Mouse (Mus musculus) heart, embryonic 15.5 days (tissue): ENCODE data around the gene Jph4. TPM values are rescaled to one million over a fixed set of nuclear protein-coding genes. Genes with fewer than 3 reads are reported as not detected.
A peak's percentile ranks its signal among the peaks of the same experiment; 100 is the strongest.

Experiments
- ATAC-seq: fragments of 200-750 bp; cut with Nextera tagmentation; replicated peaks from 2 replicates; pipeline ENCODE4 v1.8.0; 2017; ENCODE audit warnings: low read depth, moderate TSS enrichment; ENCODE audit not compliant: insufficient number of reproducible peaks, insufficient read depth, low FRiP score
- H3K27ac ChIP-seq: fragments of 300-500 bp; sonication (generic); 2 replicates; pipeline ENCODE4 v1.5.1; 2015; ENCODE audit warnings: mild to moderate bottlenecking, inconsistent platforms
- H3K27me3 ChIP-seq: fragments of 300-500 bp; sonication (generic); 2 replicates; pipeline ENCODE4 v1.6.1; 2015; ENCODE audit warnings: inconsistent platforms
- H3K36me3 ChIP-seq: fragments of 300-500 bp; sonication (generic); 2 replicates; pipeline ENCODE4 v1.6.1; 2015; ENCODE audit warnings: mild to moderate bottlenecking, inconsistent platforms
- H3K4me1 ChIP-seq: fragments of 300-500 bp; sonication (generic); replicated peaks from 2 replicates; pipeline ENCODE4 v1.6.1; 2015; ENCODE audit warnings: inconsistent platforms
- H3K4me2 ChIP-seq: fragments of 300-500 bp; sonication (generic); 2 replicates; pipeline ENCODE4 v1.6.1; 2015; ENCODE audit warnings: inconsistent platforms, mild to moderate bottlenecking, moderate library complexity
- H3K4me3 ChIP-seq: fragments of 300-500 bp; sonication (generic); 2 replicates; pipeline ENCODE4 v1.5.1; 2015; ENCODE audit warnings: mild to moderate bottlenecking, inconsistent platforms
- H3K9ac ChIP-seq: fragments of 300-500 bp; sonication (generic); 2 replicates; pipeline ENCODE4 v1.6.1; 2015; ENCODE audit warnings: mild to moderate bottlenecking, inconsistent platforms
- H3K9me3 ChIP-seq: fragments of 300-500 bp; sonication (generic); replicated peaks from 2 replicates; pipeline ENCODE4 v1.6.1; 2016; ENCODE audit warnings: inconsistent platforms
- WGBS: fragments of 180-500 bp; shearing (Covaris S2); methylation state at CpG from one replicate; pipeline ENCODE4 v1.1.7; 2015; ENCODE audit warnings: mixed read lengths; 5-methylcytosine and 5-hydroxymethylcytosine counted together
- polyA plus RNA-seq: library from polyadenylated mRNA; unstranded; fragments of >200 nt; fragmentation: Nextera tagmentation; extraction: Ambion mirVana; gene quantifications from 2 replicates; pipeline ENCODE4 v1.2.1, GENCODE M21; 2015

The Jph4 gene
- polyA plus RNA-seq, 1 experiment from 2014 or later, result 0.24 TPM

DNA sequence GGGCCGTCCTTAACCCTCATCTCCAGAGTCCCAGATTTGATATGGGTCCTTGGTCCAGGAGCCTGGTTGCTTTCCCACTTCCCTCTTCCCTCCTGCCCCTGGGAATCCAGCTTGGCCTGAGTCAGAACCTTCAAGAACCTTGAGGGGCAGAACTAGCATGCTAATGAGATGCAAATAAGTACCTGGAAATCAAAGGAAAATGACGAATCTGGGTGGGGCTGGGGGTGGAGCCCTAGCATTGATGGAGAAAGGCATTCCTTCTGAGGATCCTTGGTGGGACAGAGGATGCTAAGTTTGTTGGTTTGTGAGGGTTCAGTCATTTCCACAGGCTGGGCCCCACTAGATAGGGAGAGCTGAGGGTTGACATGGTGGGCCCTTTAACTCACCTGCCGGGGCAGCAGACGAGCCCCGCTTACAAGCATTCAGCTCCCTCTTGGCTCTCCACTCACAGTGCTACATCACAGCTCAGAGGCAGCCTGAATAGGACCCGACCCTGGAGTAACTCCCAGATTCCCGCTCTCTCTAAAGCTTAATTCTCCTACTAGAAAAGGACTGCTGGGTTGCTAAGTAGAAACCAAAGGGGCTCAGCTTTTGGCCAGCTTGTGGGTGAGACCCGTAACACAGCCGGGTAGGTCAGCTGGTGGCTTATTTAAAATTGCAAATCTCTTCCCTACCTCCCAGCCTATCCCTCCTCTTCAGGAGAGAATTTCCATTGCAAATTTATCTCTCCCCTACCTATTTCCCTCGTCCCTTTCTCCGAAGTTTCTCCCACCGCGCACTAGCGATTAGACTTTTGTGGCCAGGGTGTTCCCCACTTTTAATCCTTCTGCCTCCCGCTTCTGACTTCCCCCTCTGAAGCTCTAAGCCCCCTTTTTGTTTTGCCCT, 39.0 kb downstream of the Jph4 start:
- ATAC-seq, result no peak
- H3K9ac ChIP-seq, result no peak overlapping the region
- no peak overlapping the region for H3K4me3 ChIP-seq
- peaks cover 33% of the 10 kb centered on the region for H3K4me1 ChIP-seq
- H3K9me3 ChIP-seq, result no peaks in the 10 kb centered on the region
- no peak overlapping the region for H3K27ac ChIP-seq
- peaks cover 33% of the 10 kb centered on the region for H3K27me3 ChIP-seq
- whole genome bisulfite sequencing, result 32% methylated on average over 15 of the region's 15 CpGs
- peak overlapping the region; percentile 49; the same call in 1 of the 2 replicates for H3K4me2 ChIP-seq
- no peaks in the 10 kb centered on the region for H3K36me3 ChIP-seq

DNA sequence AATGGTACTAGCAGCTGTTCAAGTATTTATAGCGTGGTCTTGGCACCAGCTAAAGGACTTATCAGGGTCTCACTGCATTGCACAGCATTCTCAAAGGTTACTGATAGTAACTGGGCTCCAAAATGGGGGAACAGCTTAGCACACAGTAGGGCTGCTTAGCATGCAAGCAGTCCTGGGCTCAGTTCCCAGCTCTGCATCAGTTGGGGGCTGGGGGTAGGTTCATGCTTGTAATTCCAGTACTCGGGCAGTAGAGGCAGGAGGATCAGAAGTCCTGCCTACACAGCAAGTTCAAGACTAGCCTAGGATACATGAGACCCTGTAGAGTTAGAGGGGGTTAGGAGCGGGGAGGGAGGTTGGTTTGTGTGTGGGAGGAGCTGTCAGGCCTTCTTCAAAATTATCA, 39.8 kb downstream of the Jph4 start:
- H3K4me3 ChIP-seq, result no peak overlapping the region
- no peak overlapping the region for H3K4me2 ChIP-seq
- peaks cover 33% of the 10 kb centered on the region for H3K4me1 ChIP-seq
- no peaks in the 10 kb centered on the region for H3K36me3 ChIP-seq
- ATAC-seq, result no peak
- H3K9me3 ChIP-seq, result no peaks in the 10 kb centered on the region
- H3K27ac ChIP-seq, result no peak overlapping the region
- 55% methylated on average over 3 of the region's 3 CpGs for WGBS
- peaks cover 41% of the 10 kb centered on the region for H3K27me3 ChIP-seq
- no peak overlapping the region for H3K9ac ChIP-seq

DNA sequence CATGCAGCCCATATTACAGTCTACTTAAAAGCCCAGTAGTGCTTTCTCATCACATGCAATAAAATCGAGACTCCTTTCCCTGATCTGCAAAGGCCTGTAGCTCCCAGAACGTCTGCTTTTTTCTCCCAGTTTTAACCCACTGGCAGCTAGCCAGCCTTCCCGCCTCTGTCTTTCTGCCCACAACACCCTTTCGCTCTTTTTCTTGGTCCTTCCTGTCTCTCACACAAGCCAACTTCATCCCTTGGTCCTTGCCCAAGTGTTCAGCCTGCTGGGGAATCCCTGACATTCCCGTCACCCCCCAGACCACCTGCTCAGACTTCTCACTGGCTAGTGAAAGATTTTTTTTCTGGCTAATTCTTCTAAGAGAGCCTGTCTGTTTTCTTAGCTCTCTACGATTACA, 40.5 kb downstream of the Jph4 start:
- no peak for ATAC-seq
- peaks cover 38% of the 10 kb centered on the region for H3K4me1 ChIP-seq

DNA sequence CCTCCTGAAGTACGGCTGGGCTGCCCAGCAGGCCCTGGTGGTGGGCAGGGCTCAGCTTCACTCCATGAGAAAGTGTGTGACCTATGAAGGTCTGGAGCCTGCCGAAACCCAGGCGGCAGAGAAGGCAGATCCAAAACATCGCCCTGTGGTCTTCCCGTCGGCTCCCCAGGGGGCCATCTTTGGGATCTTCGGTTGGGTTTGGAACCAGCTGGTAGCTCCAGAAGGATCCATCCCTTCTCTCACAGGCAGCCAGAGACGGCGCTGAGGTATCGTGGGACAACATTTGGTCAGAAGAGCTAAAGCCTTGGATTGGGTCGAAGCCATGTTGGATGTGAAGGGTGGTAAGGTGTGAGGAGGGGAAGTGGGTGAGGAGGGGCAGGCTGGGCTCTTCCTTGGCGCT, 42.3 kb downstream of the Jph4 start:
- ATAC-seq, result no peak
- H3K27ac ChIP-seq, result no peak overlapping the region
- no peaks in the 10 kb centered on the region for H3K9me3 ChIP-seq
- H3K4me2 ChIP-seq, result no peak overlapping the region
- WGBS, result 88% methylated on average over 12 of the region's 12 CpGs
- no peak overlapping the region for H3K4me3 ChIP-seq
- no peak overlapping the region for H3K9ac ChIP-seq
- H3K4me1 ChIP-seq, result peaks cover 35% of the 10 kb centered on the region
- peaks cover 46% of the 10 kb centered on the region for H3K27me3 ChIP-seq
- no peaks in the 10 kb centered on the region for H3K36me3 ChIP-seq

More for the DNA sequence above, 40.5 kb downstream of the Jph4 start:
- Histone ChIP-seq H3K27me3 (peaks cover 46% of the 10 kb centered on the region), H3K4me3 (no peak overlapping the region), H3K27ac (no peak overlapping the region), H3K36me3 (no peaks in the 10 kb centered on the region), H3K4me2 (no peak overlapping the region), H3K9ac (no peak overlapping the region), H3K9me3 (no peaks in the 10 kb centered on the region)
- 30% methylated on average over 6 of the region's 6 CpGs for WGBS

GRCm38 (mm10) chr14:55071756-55072155, 45.0 kb downstream of the Jph4 start:
- Histone ChIP-seq H3K9me3 (no peaks in the 10 kb centered on the region), H3K4me2 (no peak overlapping the region), H3K36me3 (no peaks in the 10 kb centered on the region), H3K27ac (no peak overlapping the region), H3K9ac (no peak overlapping the region; the same call in 1 of the 2 replicates), H3K27me3 (peaks cover 23% of the 10 kb centered on the region), H3K4me1 (peaks cover 13% of the 10 kb centered on the region), H3K4me3 (peak overlapping the region; percentile 14; the same call in 1 of the 2 replicates)
- whole genome bisulfite sequencing, result 27% methylated on average over 19 of the region's 19 CpGs
- no peak for ATAC-seq

GRCm38 (mm10) chr14:55066042-55066441, 50.7 kb downstream of the Jph4 start:
- ATAC-seq, result no peak
- Histone ChIP-seq H3K36me3 (no peaks in the 10 kb centered on the region), H3K4me2 (no peak overlapping the region), H3K27me3 (peaks cover 25% of the 10 kb centered on the region), H3K27ac (no peak overlapping the region), H3K4me3 (no peak overlapping the region), H3K9me3 (no peaks in the 10 kb centered on the region), H3K9ac (no peak overlapping the region), H3K4me1 (peaks cover 11% of the 10 kb centered on the region)
- WGBS, result 82% methylated on average over 8 of the region's 8 CpGs

DNA sequence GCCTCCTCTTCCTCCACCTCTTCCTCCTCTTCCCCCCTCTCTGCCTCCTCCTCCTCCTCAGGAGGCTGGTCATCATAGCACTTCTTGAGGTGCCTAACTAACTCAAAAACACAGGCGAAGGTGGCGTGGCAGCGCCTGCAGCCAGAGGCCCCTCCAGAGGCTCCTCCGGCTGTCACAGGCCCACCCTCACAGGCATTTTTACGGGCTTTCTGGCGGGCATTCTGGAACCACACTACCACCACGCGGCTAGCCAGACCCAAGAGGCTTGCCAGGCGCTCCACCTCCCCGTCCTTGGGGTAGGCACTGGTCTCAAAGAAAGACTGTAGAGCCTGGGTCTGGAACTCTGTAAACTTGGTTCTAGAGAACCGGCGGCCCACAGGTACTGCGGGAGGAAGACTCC, 51.3 kb downstream of the Jph4 start:
- H3K9me3 ChIP-seq, result no peaks in the 10 kb centered on the region
- 79% methylated on average over 13 of the region's 13 CpGs for WGBS
- no peak for ATAC-seq
- no peak overlapping the region for H3K9ac ChIP-seq
- H3K27ac ChIP-seq, result no peak overlapping the region
- H3K4me3 ChIP-seq, result no peak overlapping the region
- H3K27me3 ChIP-seq, result peaks cover 25% of the 10 kb centered on the region
- no peaks in the 10 kb centered on the region for H3K36me3 ChIP-seq
- no peak overlapping the region for H3K4me2 ChIP-seq
- H3K4me1 ChIP-seq, result peaks cover 11% of the 10 kb centered on the region

DNA sequence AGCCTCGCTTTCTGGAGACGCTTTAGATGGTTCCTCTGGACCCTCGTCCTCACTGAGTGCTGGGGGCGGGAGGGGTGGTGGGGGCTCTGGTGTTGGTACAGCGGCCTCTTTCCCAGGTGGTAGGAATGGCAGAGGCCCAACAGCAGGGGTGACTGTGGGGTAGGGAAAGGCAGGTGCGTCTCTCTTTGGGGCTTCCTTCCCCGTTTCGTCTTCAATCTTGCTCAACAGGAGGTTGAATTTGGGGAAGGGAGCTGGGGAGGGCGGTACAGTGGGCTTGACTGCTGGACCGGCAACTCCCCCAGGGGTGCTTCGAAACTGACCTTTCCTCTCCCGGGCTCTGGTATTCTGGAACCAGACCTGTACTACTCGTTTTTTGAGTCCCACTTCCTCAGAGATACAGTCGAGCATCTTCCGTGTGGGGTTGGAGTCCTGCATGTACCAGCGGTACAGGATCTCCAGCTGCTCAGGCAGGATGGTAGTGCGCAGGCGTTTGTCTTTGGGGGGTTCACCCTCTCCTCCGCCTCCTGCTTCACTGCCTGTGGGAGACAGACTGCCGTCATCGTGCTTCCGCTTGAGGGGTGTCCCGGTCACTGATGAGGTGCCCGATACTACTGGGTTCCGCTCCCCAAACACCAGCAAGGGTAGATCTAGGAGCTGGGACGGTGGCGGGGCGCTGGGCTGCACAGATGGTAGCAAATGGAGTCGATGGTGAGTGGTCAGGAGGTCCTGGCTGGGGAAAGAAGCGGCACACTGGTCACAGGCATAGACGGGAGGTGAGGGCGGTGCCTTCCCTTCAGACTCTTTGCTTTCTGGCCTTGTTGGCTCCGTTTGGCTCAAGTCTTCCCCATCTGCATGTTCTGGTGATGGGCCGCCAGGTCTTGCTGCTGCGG, 52.0 kb downstream of the Jph4 start:
- Histone ChIP-seq H3K4me1 (peaks cover 11% of the 10 kb centered on the region), H3K4me2 (no peak overlapping the region), H3K27me3 (peaks cover 25% of the 10 kb centered on the region), H3K9me3 (no peaks in the 10 kb centered on the region), H3K27ac (no peak overlapping the region), H3K4me3 (no peak overlapping the region), H3K36me3 (no peaks in the 10 kb centered on the region), H3K9ac (no peak overlapping the region)
- ATAC-seq, result no peak
- WGBS, result 65% methylated on average over 35 of the region's 35 CpGs

DNA sequence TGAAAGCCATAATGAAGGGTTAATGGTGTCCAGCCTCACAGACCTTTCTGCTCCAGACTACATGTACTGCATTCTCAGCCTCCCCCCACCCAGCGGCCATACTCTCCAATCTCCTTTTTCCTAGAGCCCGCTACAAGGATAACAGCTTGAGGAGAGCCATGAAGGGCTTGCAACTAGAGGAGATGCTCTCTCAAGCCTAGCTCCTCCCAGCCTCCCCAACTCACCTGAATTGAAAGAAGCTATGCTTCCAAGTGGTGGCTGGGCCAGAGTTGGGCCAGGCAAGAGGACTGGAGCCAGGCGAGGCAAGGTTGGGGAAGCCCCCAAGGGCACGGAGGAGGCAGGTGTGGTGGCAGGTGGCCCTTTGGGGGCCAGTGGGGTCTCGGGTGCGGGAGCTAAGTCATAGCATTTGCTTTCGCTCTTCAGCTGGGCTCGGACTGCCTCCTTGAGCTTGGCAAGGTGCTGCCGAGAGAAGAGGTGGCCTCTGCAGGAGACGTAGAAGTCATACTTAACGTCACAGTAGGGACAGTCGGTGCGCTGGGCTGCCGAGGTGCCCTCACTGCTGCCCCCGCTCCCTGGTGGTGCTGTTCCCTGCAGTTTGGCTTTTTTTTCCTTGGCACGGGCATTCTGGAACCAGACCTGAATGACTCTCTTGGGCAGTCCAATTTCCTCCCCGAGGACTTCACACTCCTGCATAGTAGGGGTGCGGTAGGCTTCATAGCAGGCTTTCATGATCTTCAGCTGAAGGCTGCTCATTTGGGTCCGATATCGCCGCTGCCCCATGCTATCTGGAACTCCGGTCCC, 53.0 kb downstream of the Jph4 start:
- Histone ChIP-seq H3K27ac (no peak overlapping the region), H3K4me3 (no peak overlapping the region), H3K4me1 (peaks cover 11% of the 10 kb centered on the region), H3K4me2 (no peak overlapping the region), H3K9ac (no peak overlapping the region), H3K9me3 (no peaks in the 10 kb centered on the region), H3K36me3 (no peaks in the 10 kb centered on the region), H3K27me3 (peaks cover 25% of the 10 kb centered on the region)
- no peak for ATAC-seq
- whole genome bisulfite sequencing, result 77% methylated on average over 22 of the region's 22 CpGs

- Histone ChIP-seq H3K4me3 (no peak overlapping the region), H3K36me3 (no peaks in the 10 kb centered on the region), H3K4me1 (peaks cover 11% of the 10 kb centered on the region), H3K27ac (no peak overlapping the region), H3K9me3 (no peaks in the 10 kb centered on the region), H3K9ac (0 out of 2 replicates have a peak overlapping the region, but pooled peaks have one; percentile 12), H3K27me3 (peaks cover 25% of the 10 kb centered on the region), H3K4me2 (peak overlapping the region; percentile 55; the same call in 1 of the 2 replicates)
- 73% methylated on average over 5 of the region's 5 CpGs for WGBS
- no peak for ATAC-seq
Observed at GRCm38 (mm10) chr14:55063117-55063516, 53.6 kb downstream of the Jph4 start.
